Mouse (Mus musculus): ENCODE measurements around the gene Erf.

Erf gene

DNA sequence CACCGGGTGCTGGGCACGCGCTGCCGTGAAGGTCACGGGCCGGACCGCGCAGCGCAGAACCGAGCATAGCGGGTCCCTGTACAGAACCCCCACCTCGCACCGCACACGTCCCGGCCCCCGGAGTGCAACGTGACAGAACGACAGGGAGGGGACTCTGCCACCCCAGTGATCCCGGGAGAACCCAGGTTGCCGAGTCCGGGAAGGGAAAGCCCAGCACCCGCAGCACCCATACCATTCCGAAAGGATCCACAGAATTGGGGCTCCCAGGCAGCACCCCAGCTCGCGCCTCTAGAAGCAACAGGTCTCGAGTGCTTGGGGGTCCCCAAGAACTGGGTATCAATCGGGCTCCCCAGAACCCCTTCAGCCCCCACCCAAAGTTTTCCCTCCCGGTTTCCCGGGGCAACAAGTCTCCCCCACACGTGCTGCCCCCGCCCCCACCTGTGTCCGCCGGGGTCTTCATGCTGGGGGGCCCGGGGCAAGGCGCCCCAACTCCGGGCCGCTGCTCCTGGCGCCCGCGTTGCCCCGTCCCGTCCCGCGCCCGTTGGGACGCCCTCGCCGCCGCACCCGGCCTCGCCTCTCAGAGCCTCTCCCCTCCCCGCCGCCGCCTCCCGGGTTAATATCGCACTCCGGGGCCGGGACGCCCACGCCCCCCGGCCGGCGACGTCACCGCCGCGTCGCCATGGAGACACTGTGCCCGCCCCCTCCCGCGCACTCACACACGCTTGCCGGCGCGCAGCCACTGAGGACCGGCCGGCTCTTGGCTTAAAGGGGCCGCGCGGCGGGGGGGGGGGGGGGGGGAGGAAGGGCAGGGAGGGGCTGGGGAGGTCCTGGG, at the start of gene Erf:
Gene Erf (minus strand): TSS at position 621 of the 832 bp plus-strand sequence.
- peak; percentile 92 for DNase-seq

DNA sequence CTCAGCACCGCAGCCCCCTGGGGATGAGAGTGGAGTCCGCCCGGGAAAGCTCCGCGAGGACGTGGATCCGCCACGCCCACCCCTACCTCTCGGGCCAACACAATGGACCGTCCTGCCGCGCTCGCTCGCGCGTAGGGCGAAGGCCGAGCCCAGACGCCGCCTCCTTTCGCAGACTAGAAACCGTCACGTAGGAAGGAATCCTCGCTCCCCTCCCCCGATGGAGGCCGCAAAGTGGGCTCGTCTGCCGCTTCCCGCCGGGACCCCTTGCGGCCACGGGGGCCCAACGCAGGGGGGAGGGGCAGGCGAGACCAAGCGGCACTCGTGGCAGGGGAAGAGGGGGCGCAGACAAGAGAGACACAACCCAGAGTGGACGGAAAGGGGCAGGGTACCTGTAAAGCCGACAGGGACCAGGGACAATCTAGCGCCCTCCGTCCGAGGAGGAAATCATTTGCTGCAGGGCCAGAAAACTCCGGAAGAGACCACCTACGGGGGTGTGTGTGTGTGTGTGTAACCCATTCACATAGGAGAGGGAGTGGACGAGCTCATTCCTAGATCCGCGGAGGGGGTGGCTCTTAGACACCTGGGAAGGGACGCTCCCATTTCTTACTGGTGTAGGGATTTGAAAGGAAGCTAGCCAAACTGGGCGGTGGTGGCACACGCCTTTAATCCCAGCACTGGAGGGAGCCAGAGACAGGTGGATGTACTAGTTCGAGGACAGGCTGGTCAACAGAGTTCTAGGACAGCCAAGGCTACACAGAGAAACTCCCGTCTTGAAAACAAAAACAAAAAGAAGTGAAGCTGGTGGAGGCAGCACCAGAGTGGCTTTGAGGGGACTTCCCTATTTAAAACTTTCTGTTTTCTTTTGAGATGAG, 47.1 kb upstream of the Erf start, which contains the start of gene Pafah1b3:
Gene Pafah1b3 (minus strand): TSS at position 533 of the 872 bp plus-strand sequence.
- peak; percentile 95 for DNase-seq

DNA sequence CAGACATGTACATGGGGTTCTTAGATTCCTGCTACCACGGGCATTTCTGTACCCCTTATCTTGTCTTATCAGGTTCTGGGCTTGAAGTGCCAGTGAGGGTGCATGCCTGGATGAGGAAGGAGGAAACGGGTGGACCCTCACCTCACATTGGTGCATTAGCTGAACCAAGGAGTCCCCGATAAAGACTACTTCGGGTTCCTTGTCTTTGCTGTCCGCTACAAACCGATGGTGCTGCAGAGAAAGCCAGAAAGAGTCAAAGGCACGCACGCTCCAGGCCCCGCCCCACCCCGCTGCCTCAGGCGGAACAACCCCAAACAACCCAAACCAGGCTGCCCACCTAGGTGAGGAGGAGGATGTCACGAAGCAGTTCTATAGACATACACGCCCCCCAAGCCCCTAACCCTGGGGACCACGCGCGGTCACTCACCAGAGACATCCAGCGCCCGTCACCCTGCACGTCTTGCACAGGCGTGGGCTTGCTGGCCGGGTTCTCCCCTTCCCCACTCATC, 46.4 kb upstream of the Erf start:
- DNase-seq = no peak

DNA sequence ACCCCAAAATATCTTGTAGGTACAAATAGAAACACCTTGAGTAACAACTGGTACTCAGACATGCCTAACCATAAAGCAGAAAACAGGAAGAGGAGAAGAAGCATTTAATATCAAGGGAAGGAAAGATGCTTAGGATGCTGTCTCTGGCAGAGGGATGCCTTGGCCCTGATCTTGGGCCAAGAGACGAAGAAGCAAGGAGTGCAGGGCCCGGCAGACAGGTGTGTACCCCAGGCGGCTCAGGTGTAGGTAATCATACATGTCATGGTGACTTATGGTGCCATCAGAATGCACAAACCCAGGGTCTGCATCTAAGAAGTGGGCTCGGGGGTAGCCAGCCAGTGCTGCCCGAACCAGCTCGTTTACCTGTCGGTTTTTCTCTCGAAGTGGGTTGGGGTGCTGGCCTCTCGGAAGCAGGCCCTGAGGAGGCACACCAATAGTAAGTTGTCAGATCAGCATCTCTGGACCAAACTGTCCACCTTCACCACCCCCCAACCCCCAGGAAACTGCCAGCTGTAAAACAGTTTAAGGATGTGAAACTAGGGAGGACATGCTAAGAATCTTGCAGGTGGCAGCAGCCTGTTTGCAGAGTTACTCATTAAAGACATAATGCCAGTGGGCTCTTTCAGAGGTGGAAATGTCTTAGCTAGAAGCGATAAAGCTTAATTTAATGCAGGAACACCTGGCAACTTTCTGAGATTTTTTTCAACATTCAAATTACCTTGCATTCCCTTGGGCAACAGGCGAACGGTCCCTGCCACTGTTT, 44.6 kb upstream of the Erf start:
- DNase-seq = no peak

DNA sequence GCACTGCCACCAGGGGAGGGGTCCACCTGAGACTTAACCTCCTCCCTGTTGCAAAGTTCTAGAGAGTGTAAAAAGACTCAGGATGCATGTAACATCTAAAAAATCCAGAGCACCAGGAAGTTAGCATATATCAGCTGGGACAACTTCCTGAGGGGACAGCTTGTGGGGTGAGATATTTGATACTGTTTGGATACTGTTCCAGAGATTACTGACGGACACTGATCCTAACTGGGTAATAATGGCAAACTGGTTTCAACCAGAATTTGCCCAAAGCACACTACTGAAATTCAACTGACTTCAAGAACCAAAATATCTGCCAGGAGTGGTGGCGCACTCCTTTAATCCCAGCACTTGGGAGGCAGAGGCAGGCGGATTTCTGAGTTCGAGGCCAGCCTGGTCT, 43.9 kb upstream of the Erf start:
- DNase-seq = no peak

DNA sequence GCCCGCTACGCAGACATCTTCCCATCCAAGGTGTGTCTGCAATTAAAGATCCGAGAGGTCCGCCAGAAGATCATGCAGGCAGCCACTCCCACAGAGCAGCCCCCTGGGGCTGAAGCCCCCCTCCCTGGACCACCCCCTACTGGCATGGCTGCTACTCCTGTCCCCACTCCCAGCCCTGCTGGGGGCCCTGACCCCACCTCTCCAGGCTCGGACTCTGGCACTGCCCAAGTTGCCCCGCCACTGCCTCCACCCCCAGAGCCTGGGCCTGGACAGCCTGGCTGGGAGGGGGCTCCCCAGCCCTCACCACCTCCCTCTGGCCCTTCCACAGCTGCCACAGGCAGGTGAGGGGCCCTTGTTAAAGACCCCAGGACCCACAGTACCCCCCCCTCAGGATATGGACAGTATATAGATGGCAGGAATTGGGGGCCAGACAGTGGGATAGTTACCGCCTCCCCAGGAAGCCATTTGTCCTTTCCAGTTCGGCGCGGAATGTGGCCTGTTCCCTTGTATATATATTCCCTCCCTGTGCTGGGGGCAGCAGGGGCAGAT, 42.7 kb upstream of the Erf start:
- DNase-seq = peak; percentile 54

DNA sequence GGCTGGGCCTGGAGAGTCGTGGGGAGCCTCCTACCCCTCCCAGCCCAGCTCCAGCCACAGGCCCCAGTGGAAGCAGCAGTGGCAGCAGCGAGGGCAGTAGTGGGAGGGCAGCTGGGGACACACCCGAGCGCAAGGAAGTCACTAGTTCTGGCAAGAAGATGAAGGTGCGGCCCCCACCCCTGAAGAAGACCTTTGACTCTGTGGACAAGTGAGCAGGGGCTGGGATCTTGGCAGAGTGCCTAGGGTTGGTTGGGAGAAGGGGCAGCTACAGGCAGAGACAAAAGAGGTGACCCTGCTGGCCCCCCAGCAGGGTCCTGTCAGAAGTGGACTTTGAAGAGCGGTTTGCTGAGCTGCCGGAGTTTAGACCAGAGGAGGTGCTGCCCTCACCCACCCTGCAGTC, 41.5 kb upstream of the Erf start:
- peak; percentile 51 for DNase-seq

DNA sequence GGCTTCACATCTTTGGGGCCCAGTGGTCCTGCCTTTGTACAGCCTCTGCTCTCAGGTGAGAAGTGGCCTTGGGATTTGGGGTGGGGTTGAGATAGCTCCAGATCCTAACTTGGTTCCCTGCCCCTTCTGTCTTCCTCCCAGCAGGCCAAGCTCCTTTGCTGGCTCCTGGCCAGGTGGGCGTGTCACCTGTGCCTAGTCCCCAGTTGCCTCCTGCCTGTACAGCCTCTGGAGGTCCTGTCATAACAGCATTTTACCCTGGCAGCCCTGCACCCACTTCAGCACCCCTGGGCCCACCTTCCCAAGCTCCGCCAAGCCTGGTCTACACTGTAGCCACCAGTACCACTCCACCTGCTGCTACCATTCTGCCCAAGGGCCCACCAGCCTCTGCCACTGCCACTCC, 40.4 kb upstream of the Erf start:
- no peak for DNase-seq

DNA sequence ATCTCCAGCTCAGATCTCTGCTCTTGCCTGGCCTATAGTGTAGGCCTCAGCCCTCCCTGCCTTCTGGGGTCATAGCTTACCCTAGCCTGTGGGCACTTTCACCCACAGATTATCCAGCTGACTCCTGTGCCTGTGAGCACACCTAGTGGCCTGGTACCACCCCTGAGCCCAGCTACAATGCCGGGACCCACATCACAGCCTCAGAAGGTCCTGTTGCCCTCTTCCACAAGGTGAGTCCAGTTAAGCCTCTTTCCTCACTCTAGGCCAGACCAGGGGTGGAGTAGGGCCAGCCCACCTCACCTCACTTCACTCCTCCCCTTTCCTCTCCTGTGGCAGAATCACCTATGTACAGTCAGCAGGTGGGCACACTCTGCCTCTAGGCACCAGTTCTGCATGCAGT, 39.9 kb upstream of the Erf start:
- DNase-seq = no peak

DNA sequence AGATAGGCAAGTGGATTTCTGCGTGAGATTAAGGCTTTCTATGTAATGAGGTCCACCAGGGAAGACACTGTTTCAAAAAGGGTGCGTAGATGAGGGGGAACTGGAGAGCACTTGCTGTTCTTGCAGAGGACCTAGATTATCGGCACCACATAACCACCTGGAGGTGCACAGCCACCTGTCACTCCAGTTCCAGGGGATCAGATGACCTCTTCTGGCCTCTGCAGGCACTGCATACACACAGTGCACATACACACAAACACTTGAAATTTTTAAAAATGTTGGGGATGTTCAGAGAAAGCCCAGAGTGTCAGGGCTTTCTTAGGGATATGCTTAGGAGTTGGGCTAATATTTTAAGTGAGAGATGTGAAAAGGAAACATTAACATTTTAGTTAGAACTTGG, 39.4 kb upstream of the Erf start:
- DNase-seq = no peak

DNA sequence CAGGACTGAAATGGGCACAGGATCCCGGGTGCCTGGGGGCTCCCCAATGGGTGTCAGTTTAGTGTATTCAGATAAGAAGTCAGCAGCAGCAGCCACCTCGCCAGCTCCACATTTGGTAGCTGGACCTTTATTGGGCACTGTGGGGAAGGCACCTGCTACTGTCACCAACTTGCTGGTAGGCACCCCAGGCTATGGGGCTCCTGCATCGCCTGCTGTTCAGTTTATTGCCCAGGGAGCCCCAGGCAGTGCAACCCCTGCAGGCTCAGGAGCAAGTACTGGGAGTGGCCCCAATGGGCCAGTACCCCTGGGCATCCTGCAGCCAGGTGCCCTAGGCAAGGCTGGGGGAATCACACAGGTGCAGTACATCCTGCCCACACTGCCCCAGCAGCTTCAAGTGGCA, 38.2 kb upstream of the Erf start:
- DNase-seq = no peak

DNA sequence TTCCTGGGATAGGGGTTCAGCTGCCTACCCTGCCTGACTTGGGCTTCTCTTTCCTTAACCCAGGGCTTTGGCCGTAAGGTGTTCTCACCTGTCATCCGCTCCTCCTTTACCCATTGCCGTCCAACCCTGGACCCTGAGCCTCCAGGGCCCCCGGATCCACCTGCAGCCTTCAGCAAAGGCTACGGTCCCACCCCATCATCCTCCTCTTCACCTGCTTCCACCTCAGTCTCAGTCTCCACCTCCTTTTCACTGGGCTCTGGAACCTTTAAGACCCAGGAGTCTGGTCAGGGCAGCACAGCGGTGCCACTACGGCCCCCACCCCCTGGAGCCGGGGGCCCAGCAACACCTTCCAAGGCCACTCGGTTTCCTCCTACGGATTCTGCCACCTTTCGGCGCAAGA, 37.5 kb upstream of the Erf start:
- DNase-seq = no peak

DNA sequence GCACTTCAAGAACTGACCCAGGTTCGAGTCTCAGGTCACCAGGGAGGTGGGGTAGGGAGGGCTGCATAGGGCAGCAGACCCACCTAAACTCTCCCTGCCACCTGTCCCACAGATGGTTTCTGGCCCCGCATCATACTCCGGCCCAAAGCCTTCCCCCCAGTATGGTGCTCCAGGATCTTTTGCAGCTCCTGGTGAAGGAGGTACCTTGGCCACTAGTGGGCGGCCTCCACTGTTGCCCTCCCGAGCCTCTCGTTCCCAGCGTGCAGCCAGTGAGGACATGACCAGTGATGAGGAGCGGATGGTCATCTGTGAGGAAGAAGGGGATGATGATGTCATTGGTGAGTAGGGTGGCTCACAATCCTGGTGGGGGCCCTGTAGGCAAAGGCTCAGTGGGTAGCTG, 36.4 kb upstream of the Erf start:
- no peak for DNase-seq

DNA sequence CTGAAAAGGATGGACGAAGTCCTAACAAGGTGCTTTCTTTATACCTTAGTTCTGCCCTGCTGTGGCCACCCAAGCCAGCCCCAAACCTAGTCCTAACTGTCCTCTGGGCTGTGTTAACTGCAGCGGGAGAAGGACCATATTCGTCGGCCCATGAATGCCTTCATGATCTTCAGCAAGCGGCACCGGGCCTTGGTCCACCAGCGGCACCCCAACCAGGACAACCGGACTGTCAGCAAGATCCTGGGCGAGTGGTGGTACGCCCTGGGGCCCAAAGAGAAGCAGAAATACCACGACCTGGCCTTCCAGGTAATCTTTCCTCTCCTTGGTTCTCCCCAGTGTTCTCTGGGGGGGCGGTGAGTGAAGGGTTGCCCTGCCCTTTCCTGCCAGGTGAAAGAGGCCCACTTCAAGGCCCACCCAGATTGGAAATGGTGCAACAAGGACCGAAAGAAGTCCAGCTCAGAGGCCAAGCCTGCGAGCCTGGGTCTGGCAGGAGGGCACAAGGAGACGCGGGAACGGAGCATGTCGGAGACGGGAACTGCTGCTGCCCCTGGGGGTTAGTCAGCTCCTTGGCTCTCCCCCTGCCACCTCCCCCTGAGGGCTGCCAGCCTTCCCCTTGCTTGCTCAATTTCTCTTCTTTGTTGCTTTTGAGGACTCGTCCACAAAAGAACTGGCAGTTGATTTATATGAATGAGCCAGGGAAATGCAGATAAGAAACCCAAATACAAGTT, 35.1 kb upstream of the Erf start:
- no peak for DNase-seq

DNA sequence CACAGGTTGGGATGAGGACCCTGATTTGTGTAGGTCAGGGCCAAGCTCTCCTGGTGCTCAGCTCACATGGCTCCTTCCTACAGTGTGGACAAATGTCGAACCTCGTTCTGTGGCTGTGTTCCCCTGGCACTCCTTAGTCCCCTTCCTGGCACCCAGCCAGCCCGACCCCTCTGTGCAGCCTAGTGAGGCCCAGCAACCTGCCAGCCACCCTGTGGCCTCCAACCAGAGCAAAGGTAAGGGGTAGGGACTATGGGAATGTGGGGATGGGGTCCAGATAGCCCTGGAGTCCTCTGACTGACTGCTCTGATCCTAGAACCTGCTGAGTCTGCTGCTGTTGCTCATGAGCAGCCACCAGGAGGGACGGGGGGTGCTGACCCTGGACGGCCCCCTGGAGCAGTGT, 34.2 kb upstream of the Erf start:
- DNase-seq = peak; percentile 75

DNA sequence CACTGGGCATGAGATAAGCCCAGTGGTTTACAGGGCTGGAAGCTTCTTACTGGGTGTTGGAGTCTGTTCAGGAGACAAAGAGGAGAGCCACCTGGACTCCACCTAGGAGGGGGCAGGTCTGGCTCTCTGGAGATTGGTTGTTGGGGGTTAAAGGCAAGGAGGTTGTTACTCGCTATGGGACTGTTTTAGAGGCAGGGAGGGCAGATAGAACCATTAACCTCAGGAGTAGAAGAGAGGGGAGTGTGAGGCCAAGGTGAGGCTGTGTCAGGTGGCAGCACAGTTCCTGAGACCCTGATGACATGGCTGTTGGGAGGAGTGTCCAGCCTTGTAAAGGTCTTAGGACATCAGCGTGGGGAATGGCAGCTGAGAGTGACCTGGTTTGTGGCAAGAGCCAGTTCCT, 33.6 kb upstream of the Erf start:
- no peak for DNase-seq

DNA sequence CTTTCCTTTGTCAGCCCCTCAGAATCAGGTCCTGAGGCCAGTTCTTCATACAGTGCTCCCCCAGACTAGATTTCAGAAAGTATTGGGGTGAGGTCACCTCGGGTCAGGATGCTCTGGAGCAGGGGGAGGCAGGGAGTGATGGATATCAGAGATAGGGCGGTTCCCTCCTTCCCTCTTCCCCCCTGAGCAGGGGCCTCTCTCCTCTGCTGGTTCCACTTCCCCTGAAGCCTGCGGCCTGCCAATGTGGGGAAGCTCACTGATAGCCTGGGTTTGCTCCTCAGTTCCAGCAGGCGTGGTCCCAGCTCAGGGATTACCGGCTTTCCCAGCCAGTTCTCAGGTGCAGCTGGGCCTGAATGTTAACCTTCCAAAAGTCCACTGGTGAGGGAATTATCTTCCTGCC, 33.1 kb upstream of the Erf start:
- no peak for DNase-seq

DNA sequence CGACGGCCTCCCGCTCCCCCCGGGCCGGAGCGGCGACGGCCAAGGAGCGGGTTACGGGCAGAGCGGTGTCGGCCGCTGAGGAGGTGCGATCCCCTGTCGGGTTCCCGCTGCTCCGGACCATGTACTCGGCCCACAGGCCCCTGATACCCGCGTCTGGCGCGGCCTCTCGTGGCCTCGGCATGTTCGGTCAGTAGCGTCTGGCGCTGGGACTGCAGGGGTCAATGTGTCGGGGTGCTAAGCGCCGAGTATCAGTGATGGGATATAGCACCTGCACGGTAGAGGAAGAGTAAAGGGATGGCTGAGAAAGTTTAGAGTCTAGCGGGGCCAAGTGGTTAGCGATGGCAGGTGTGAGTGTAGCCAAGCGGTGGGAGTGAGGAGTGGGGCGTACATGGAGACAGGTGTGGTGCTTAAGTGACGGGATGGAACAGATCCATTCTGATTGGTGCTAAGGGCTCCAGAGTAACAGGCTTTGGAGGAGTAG, 32.2 kb upstream of the Erf start:
- DNase-seq = peak; percentile 83

DNA sequence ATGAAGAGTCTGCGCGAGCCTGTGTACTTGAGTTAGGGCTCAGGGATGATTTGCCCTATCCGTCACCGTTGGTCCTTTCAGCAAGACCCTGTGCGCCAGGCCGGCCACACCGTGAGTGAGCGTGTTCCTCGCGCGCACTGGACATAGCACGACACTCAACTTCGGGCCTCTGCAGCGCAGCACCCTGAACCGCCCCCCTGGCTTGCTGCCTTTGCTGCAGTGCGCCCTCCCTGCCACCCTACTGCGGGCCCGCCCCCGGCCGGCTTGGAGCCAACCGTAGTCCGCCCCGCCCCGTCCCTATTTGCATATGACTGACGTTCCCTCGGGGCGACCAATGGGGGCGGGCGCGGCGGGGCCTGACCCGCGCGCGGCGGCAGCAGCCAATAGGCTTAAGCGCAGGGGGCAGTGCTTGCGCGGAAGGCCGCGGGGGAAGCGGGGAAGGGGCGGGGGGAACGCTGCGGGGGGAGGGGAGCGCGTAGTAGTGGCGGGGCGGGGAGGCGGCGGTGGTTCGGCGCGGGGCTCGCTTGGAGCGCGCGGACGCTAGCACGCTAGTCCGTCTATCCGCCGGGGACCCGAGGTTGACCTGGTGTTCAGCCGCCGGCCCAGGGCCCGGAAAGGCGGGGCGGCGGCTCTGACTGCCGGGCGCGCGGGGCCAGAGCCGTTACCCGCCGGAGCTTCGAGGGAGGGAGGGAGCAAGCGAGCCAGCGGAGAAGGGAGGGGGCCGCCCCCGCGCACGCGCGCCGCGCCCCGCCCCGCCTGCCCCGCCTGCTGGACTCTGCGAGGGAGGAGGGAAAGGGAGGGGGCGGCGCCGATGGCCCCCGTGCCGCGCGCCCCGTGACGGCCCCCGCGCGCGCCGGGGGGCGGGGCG, 31.4 kb upstream of the Erf start:
- DNase-seq = peak; percentile 98

DNA sequence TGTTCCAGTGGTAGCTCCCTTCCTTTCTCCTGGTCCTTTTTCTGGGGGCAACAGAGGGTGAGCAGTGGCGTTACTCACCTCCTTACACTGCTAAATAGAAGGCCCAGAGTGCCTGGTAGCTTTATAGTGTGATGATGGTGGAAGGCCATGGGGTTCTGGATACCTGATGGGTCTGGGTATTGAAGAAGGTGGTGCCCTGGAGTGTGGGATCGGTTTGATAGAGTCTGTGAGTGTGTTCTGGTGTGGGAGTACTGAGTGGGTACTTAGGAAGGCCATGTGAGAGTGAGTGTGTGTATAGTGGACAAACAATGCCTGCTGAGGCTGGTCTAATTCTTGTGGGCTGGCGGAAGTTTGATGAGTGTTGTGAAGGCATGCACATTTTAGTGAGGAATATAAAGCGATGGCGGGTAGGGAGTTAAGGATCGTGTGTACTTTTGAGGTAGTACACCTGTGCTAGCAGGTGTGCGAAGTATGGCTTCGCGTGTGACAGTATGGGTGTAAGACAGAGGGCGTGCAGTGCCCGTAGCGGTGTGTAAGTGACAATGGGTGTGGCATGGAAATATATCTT, 30.7 kb upstream of the Erf start:
- no peak for DNase-seq

Data from cerebellum, adult 9-11 months (tissue).